8 mouse cellular contexts compared by ENCODE assay signal in genomic region chr12:102438983-102439631, GRCm38 (mm10). TPM values are rescaled to one million over a fixed set of nuclear protein-coding genes. Genes with fewer than 3 reads are reported as not detected.
DNase-seq lines count a peak whose midpoint lies in the region; ATAC-seq and TF ChIP-seq lines count a peak whose summit lies in the region.

No protein-coding gene starts in this region.

- H3K4me2 ChIP-seq in hindbrain, embryonic 13.5 days = peak overlapping the region; percentile 75
- peak overlapping the region; percentile 59 for H3K4me2 ChIP-seq in midbrain, embryonic 13.5 days (replicated peaks)

- no peak for TF ChIP-seq POLR2A in kidney, adult 2 months (IDR thresholded peaks at IDR 0.05; ENCODE audit: low read depth, low read length)

- under 1% methylated on average over 20 of the region's 20 CpGs for WGBS in kidney, adult 2 months
- 3% methylated on average over 20 of the region's 20 CpGs for WGBS in hindbrain, embryonic 13.5 days
- 3% methylated on average over 20 of the region's 20 CpGs for WGBS in midbrain, embryonic 13.5 days

- no peaks in the 10 kb centered on the region for H3K9me3 ChIP-seq in hindbrain, embryonic 13.5 days
- H3K9me3 ChIP-seq in midbrain, embryonic 13.5 days = no peaks in the 10 kb centered on the region

- H3K9ac ChIP-seq in hindbrain, embryonic 13.5 days = peak overlapping the region; percentile 79
- peak overlapping the region; percentile 70 for H3K9ac ChIP-seq in midbrain, embryonic 13.5 days (replicated peaks)

- ATAC-seq in hindbrain, embryonic 13.5 days (ENCODE audit: low FRiP score) = peak; percentile 73
- no peak; the same call in 1 of the 2 replicates for ATAC-seq in midbrain, embryonic 13.5 days

- no peak for TF ChIP-seq CTCF in kidney, adult 2 months (conservative IDR thresholded peaks at IDR 0.05; ENCODE audit: insufficient read depth, insufficient read length, low read depth, low read length)

- H3K36me3 ChIP-seq in kidney, adult 2 months (ENCODE audit: control insufficient read depth, insufficient read depth, low read length) = no peaks in the 10 kb centered on the region
- H3K36me3 ChIP-seq in hindbrain, embryonic 13.5 days = no peaks in the 10 kb centered on the region; the same call in 1 of the 2 replicates
- no peaks in the 10 kb centered on the region for H3K36me3 ChIP-seq in midbrain, embryonic 13.5 days

- peak overlapping the region; percentile 77 for H3K27ac ChIP-seq in kidney, adult 2 months (ENCODE audit: insufficient read depth, low read depth, low read length)
- peak overlapping the region; percentile 71 for H3K27ac ChIP-seq in hindbrain, embryonic 13.5 days
- peak overlapping the region; percentile 62 for H3K27ac ChIP-seq in midbrain, embryonic 13.5 days

- no peaks in the 10 kb centered on the region for H3K27me3 ChIP-seq in kidney, adult 2 months (replicated peaks; ENCODE audit: control insufficient read depth, insufficient read depth, low read length)
- H3K27me3 ChIP-seq in hindbrain, embryonic 13.5 days = no peaks in the 10 kb centered on the region
- no peaks in the 10 kb centered on the region for H3K27me3 ChIP-seq in midbrain, embryonic 13.5 days

- DNase-seq in kidney, adult 2 months = no peak
- no peak for DNase-seq in kidney, postnatal 36 days
- DNase-seq in WW6 (ENCODE audit: low read depth, low spot score) = peak; percentile 28
- DNase-seq in ovary, postnatal 14 days (ENCODE audit: low spot score) = no peak
- DNase-seq in c-Kit-positive CD71-positive TER-119-positive erythroid progenitor cells, embryonic 14.5 days (ENCODE audit: low spot score) = no peak
- no peak for DNase-seq in right cerebral cortex, postnatal 25 days

- no peaks in the 10 kb centered on the region; the same call in 1 of the 2 replicates for H3K4me1 ChIP-seq in kidney, adult 2 months (ENCODE audit: control insufficient read depth, insufficient read depth, low read length)
- peaks cover 18% of the 10 kb centered on the region for H3K4me1 ChIP-seq in hindbrain, embryonic 13.5 days (replicated peaks)
- peaks cover 17% of the 10 kb centered on the region for H3K4me1 ChIP-seq in midbrain, embryonic 13.5 days (replicated peaks)

- peak overlapping the region; percentile 89 for H3K4me3 ChIP-seq in kidney, adult 2 months (ENCODE audit: insufficient read depth, low read depth, low read length)
- H3K4me3 ChIP-seq in hindbrain, embryonic 13.5 days = peak overlapping the region; percentile 58
- peak overlapping the region; percentile 68 for H3K4me3 ChIP-seq in midbrain, embryonic 13.5 days (replicated peaks)

RNA-seq across cellular contexts. Expression of gene Lgmn, which starts 0.5 kb away (rescaled TPM):
- polyA plus RNA-seq in kidney, adult 2 months (2012; rRNA removed) = 1,163 and 1,191 TPM in 2 replicates
- polyA plus RNA-seq in hindbrain, embryonic 13.5 days (2015; fragmentation: Nextera tagmentation; extraction: Ambion mirVana) = 83.9 and 89.2 TPM in 2 replicates
- 55.9 and 64.7 TPM in 2 replicates for polyA plus RNA-seq in midbrain, embryonic 13.5 days (2015; fragmentation: Nextera tagmentation; extraction: Ambion mirVana)

RNA-seq across cellular contexts. Expression of gene Golga5, which starts 29.8 kb away (rescaled TPM):
- polyA plus RNA-seq in kidney, adult 2 months (2012; rRNA removed) = 12.8 and 14.8 TPM in 2 replicates
- polyA plus RNA-seq in hindbrain, embryonic 13.5 days (2015; fragmentation: Nextera tagmentation; extraction: Ambion mirVana) = 30.1 and 30.2 TPM in 2 replicates
- polyA plus RNA-seq in midbrain, embryonic 13.5 days (2015; fragmentation: Nextera tagmentation; extraction: Ambion mirVana) = 31.7 and 32.3 TPM in 2 replicates

Comparison
In these comparisons a context has a peak if more than half of its experiments do, and no peak if none do; other contexts are left out.
1. RNA of gene Lgmn, which starts 0.5 kb away (polyA plus RNA-seq): 1,163 to 1,191 TPM in kidney, adult 2 months; 83.9 to 89.2 TPM in hindbrain, embryonic 13.5 days and 55.9 to 64.7 TPM in midbrain, embryonic 13.5 days; every median in the first group is over 10 times any median in the second.
2. Peak in every context shown above with its lines, with median percentiles within 50 percentile points of each other: H3K27ac ChIP-seq and H3K4me3 ChIP-seq.